Mouse (Mus musculus): Measurements from ENCODE around the gene Slc16a8.
A peak's percentile ranks its signal among the peaks of the same experiment; 100 is the strongest.

Gene Slc16a8

GRCm38 (mm10) chr15:79212750-79213446 is 41.7 kb downstream of the Slc16a8 start:
- DNase-seq: peak; percentile 53

- DNase-seq: no peak
Measured at GRCm38 (mm10) chr15:79210357-79210756, 44.2 kb downstream of the Slc16a8 start.

GRCm38 (mm10) chr15:79208758-79209439 is 45.7 kb downstream of the Slc16a8 start:
- peak; percentile 53 for DNase-seq

GRCm38 (mm10) chr15:79208211-79208610 is 46.4 kb downstream of the Slc16a8 start:
- DNase-seq: no peak

- no peak for DNase-seq
Measured at GRCm38 (mm10) chr15:79202575-79202974, 52.0 kb downstream of the Slc16a8 start.

GRCm38 (mm10) chr15:79201491-79202150 is 52.9 kb downstream of the Slc16a8 start:
- DNase-seq: no peak
